Mouse (Mus musculus): Measurements from ENCODE around the gene Brms1.
"Not testable (repeated sequence)": the region's sequence is repeated elsewhere in the genome, so short reads cannot be mapped to it uniquely, and the experiment has no call there.

Gene Brms1

DNA sequence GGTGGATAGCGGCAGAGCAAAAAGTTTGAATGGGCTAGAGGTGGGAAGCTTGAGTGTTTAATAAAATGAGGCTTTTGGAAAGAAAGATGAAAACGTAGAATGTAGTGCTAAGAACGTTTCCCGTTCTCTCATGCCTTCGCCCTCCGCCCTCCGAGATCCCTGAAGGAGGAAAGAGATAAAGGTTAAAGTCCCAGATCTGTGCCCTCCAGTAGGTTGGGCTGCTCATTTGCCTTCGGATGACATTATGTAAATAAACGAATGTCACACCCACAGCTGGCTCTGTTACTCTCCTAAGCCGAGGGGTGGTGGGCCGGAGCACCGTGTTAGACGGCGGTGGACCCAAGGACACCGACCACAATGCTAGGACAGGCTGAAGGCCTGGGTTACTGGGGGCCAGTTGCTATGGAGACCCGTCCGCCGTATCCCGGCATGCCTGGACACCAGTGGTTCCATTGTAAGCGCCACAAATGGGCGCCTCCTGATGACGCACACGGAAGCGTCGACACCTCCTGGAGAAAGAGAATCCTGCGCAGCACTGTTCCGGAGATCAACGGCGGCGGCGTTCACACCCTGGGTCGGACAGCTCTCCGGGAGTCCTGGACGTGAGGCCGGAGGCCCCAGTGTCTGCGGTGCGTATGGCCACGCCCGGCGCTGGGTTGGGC is at the start of gene Brms1:
Gene Brms1 (plus strand): TSS at position 493 of the 662 bp plus-strand sequence.
- DNase-seq (ENCODE audit: low read depth, low spot score): peak; percentile 98

DNA sequence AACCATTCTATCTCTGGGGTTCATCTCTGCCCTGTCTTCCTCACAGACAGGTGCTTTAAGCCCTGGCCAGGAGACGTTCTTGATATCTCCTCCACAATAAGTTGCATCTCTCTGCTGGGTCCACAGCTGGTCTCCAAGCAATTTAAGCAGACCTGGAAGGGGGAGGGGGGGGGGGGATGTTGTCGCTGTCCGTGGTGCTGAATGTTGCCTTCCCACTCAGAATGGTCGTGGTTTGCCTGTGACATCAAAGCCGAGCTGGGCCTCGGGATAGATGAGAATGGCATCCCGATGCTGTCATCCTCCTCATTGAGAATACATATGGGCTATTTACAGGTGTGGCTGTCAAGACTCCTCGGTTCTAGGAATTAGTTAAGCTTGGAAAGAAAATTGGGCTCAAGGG is 48.8 kb upstream of the Brms1 start:
- DNase-seq (ENCODE audit: low read depth, low spot score): no peak

DNA sequence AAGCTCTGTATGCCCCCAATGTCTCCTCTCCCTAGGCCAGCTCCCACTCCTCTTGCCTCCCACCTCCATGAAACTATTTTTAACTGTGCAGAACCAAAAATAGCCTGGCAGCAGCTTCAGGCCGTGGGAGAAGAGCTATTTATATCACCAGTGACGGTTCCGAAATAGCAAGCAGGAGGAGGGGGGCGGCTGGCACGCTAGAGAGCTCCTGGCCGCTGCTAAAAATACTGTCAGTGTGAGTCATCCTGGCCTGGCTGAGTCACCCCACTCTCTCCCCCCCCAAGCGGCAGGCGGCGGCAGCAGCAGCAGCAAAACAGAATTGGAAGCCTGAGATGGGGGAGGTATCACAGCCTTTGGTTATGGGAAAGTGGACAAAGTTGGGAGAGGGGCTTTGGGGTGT is 48.2 kb upstream of the Brms1 start:
- peak; percentile 98 for DNase-seq (ENCODE audit: low read depth, low spot score)

DNA sequence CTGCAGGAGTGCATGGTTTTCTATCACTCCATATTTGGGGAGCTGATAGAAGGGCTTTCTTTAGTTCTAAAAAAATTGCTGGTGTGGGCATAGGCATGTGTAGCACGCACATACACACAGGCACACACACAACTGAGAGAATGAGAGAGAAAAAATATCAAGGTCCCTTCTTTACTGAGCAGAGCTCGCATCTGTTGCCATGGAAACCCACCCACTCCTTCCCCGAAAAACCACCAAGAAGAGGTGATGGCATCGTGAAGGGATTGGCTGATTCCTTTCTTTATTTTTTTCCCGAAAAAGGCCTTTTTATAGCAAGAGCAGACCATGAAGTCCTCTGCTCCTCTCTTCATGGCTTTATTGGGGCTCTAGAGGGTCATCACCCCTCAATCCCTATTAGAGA is 47.1 kb upstream of the Brms1 start:
- DNase-seq (ENCODE audit: low read depth, low spot score): peak; percentile 96

DNA sequence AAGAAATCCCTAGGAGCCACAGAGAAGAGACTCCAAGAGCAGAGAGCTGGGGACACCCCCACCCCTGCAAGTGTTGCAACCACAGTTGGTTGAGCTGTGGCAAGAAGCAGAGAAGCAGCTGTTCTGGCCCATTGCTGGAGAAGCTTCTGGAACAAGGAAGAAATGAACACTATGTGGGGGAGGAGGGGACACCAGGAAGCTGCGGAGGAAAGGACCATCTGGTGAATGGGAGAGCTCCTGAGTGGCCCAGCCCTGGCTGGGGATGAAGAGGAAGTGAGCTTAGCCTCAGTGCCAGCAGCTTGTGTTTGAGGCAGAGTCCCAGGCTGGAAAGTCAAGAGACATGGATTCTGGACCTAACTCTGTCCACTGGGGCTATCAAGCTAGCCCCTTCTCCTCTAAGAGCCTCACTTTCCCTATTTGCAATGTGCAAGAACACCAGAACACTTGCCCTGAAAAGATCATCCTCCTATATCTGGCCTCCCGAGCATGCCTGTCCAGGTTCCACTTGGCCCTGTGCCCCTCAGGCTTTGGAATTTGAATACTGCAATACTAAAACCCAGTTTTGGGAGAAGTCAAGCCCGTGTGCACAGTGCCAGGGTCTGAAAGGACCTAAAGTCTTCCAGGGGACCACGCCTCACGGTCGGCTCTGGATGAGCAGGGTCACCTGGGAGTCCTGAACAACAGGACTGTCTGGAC is 41.6 kb upstream of the Brms1 start:
- DNase-seq (ENCODE audit: low read depth, low spot score): peak; percentile 91

- DNase-seq (ENCODE audit: low read depth, low spot score): peak; percentile 99
These were observed 39.3 kb upstream of the Brms1 start for GRCm38 (mm10) chr19:5001666-5002406.

DNA sequence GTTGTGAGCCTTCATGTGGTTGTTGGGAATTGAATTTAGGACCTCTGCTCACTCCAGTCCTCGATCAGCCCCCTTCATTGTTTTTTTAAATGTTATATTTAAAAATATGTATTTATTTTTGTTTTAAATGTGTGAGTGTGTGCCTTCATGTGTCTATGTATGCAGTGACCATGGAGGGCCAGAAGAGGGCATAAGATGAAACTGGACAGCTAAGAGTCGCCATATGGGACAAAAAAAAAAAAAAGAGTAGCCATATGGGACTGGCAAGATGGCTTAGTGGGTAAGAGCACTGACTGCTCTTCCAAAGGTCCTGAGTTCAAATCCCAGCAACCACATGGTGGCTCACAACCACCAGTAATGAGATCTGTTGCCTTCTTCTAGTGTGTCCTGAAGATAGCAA is 37.5 kb upstream of the Brms1 start:
- not testable (repeated sequence) for DNase-seq (ENCODE audit: low read depth, low spot score)

DNA sequence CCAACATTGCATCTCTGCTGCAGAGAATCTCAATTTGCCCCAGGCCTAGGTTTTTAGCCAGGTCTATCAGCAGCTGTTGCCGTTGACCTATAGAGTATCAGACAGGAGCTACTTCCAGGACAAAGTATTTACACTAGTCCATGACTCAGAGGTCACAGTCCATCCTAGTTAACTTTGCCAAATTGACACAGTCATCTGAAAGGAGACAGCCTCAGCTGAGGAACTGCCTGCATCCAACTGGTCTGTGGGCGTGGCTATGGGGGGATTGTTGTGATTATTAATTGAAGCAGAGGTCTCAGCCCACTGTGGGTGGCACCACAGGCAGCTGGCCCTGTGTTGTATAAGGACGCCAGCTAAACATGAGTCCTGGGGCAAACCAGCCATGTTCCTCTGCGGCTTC is 36.2 kb upstream of the Brms1 start:
- DNase-seq (ENCODE audit: low read depth, low spot score): no peak

DNA sequence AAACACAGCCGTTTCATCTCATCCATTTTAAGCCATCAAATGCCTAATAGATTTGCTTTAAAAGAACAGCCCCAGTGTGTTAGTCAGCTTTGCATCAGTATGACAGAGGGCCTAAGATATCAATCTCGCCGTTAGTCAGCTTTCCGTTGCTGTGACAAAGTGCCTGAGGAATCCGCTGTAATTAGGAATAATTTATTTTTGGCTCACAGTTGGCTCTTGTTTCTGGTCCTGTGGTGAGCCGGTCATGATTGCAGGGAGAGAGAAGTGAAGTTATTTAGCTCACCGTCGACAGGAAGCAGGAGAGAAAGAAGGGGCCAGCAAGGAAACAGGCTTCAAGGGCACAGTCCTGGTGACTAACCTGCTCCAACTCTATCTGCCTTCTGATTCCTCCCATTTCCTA is 28.0 kb upstream of the Brms1 start:
- DNase-seq (ENCODE audit: low read depth, low spot score): peak; percentile 20

GRCm38 (mm10) chr19:5014961-5015398 is 26.2 kb upstream of the Brms1 start:
- peak; percentile 73 for DNase-seq (ENCODE audit: low read depth, low spot score)

DNA sequence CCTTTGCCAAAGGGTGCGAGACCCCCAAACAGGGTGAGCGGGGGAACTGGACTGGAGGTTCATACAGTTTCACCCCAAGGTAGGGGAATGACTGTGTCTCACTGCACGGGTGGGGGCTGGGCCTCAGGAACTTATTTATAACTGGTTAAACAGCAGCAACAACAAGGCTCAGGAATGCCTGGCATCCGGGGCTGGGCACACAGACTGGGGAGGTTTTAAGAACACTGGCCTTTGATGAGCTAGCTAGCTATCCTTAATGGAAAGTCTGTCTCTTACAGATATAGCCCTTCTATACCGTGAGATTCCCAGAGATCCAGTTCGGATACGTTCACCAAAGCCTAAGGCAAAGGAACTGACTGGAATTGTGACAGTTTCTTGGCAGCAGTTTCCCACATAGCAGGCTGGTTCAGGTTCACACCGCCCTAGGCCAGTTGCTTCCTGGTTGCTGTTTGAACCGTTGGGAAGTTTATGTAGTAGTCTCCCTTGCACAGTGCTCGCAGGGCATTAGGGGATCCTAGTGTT is 24.9 kb upstream of the Brms1 start:
- DNase-seq (ENCODE audit: low read depth, low spot score): no peak

GRCm38 (mm10) chr19:5016782-5017181 is 24.4 kb upstream of the Brms1 start:
- peak; percentile 88 for DNase-seq (ENCODE audit: low read depth, low spot score)

- no peak for DNase-seq (ENCODE audit: low read depth, low spot score)
These were observed 23.5 kb upstream of the Brms1 start for GRCm38 (mm10) chr19:5017611-5018010.

- no peak for DNase-seq (ENCODE audit: low read depth, low spot score)
These were observed 23.0 kb upstream of the Brms1 start for GRCm38 (mm10) chr19:5018191-5018590.

- DNase-seq (ENCODE audit: low read depth, low spot score): no peak
These were observed 19.7 kb upstream of the Brms1 start for GRCm38 (mm10) chr19:5021416-5021815.

GRCm38 (mm10) chr19:5023621-5024479 is 17.3 kb upstream of the Brms1 start, which contains the start of gene Slc29a2:
Gene Slc29a2, plus strand, starts transcription at chr19:5023860.
- DNase-seq (ENCODE audit: low read depth, low spot score): peak; percentile 96

DNA sequence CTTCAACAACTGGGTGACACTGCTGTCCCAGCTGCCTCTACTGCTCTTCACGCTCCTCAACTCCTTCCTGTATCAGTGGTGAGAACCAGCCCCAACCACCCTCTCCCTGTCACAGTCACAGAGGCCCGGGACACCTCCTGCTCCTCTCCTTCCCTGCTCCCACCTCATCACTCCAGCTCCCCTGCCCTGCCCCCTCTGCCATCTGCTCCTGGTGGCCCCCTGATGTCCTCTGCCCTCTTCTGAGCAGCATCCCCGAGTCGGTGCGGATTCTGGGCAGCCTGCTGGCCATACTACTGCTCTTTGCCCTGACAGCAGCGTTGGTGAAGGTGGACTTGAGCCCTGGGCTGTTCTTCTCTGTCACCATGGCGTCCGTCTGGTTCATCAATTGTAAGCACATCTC is 15.0 kb upstream of the Brms1 start:
- DNase-seq (ENCODE audit: low read depth, low spot score): no peak

GRCm38 (mm10) chr19:5032686-5033085 is 8.5 kb upstream of the Brms1 start:
- no peak for DNase-seq (ENCODE audit: low read depth, low spot score)

- no peak for DNase-seq (ENCODE audit: low read depth, low spot score)
These were observed 4.6 kb upstream of the Brms1 start for GRCm38 (mm10) chr19:5036577-5036976.

DNA sequence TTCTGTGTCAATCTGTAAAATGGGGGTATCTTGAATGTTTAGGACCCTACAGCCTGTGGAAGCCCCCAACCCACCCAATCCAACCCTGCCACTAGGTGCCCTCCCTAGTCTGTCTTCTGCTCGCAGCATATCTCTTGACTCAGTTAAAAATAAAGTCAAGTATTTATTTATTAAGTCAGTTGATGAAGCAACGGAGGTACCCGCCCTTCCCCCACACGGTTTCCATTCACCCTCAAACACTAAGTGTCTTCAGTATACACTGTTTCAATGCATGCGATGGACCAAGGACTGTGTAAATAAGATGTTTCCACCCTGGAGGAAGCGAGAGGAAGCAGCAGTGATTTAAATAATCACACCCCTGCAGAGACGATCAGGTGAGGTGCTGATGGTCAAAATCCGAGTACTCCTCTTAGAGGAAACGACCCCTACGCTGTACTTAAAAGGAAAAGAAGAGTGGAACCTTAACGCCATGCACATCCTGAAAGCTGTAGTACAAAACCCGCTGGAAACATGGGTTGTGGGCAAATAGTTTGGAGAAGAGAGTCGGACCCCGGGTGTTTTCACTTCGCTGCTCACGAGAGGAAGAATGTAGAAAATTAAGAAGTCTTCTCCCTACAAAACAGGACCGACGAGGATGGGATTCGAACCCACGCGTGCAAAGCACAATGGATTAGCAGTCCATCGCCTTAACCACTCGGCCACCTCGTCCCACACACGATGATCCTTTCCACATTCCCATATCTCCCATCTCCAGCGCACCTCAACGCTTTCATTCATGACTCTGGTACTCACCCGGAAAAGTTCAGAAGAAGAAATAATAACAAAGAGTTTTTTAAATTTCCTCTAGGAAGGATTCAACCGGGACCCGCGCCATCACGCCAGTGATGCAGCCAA is 3.2 kb upstream of the Brms1 start:
- DNase-seq (ENCODE audit: low read depth, low spot score): peak; percentile 94
